Mouse (Mus musculus): ENCODE results near the gene Tmem174.
A peak's percentile ranks its signal among the peaks of the same experiment; 100 is the strongest.

The Tmem174 gene

DNA sequence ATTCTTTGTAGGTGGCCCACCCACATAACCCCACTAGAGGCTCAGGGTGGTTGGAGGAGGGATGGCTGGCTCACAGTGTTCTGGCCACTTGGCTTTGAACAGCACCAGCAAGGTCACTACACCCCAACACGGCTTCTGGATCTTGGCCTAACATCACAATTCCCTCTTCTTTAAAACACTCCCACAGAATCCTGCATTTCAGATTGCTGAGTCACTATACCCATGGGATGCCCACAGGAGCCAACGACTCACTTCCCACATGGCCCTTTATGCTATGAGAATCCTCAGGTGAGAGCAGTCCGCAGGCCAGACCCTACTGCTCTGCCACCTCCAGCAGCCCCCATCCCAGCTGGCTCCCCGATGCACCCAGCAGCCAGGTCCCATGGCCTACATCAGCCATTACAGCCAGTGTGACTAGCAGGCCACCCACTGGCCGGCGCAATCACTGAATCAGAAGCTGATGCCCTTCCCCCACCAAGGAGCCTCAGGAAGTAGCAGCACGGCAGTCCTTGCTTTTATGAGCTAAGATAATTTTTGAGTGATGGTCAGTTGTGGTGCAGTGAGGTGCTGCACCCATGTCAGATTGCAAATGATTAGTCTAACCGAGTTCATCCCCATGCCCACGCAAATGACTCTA lies 4.8 kb downstream of the Tmem174 start:
- peak in 1 of 2 experiments; percentile 57 for DNase-seq

DNA sequence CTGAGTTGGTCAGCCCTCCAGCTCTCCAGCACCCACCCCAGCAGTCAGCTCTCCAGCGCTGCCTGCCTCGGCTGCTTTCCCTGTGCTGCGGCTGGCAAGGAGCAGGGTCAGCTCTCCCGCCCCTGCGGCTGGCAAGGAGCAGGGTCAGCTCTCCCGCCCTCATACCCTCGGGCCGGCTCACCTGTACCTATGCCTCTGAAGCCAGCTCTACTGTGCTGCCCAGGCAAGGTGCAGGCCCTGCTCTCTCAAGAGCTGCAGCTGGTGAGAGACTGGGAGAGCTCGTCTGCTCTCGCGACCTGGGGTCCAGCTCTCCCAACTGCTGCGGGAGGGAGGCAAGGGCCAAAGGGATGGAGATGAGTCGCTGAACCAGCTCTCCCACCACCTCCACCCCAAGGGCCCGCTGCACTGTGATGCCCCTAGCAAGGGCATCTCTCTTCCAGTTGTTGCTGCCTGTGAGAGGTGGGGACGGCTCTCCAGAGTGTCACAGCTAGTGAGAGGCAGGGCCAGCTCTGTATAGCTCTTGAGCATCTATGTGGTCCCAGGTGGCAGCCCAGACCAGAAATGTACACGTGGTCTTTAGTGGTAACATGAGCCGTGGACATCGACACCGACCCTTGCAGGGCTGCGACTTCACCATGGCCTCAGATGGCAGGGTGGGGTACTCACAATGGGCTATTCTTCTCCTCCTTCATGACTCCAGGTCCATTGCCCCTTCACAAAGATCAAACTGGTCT lies 5.9 kb downstream of the Tmem174 start:
- DNase-seq = peak in 1 of 2 experiments; percentile 57

DNA sequence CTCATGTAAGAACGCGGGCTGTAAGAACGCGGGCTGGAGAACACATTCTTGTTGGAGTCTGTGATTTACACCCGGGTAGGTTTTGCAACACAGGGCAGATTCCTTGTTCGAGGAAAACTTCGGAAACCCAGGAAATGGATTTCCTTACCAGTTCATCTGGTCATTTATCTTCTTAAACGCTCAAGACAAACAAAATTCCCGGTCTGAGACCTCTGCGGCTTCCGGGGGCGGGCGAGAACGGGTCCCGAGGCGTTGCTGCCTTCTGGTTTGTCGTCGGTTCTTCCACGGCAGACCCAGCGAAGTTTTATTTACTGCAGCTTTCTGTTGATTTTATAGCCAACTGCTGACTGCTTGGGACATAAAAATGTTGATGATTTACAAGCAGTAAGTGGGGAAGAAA lies 10.5 kb downstream of the Tmem174 start:
- DNase-seq = peak; percentile 64 to 66

GRCm38 (mm10) chr13:98624506-98624905 lies 12.7 kb downstream of the Tmem174 start:
- no peak for DNase-seq

- DNase-seq = no peak
These were observed 14.2 kb downstream of the Tmem174 start for GRCm38 (mm10) chr13:98622881-98623549.

DNA sequence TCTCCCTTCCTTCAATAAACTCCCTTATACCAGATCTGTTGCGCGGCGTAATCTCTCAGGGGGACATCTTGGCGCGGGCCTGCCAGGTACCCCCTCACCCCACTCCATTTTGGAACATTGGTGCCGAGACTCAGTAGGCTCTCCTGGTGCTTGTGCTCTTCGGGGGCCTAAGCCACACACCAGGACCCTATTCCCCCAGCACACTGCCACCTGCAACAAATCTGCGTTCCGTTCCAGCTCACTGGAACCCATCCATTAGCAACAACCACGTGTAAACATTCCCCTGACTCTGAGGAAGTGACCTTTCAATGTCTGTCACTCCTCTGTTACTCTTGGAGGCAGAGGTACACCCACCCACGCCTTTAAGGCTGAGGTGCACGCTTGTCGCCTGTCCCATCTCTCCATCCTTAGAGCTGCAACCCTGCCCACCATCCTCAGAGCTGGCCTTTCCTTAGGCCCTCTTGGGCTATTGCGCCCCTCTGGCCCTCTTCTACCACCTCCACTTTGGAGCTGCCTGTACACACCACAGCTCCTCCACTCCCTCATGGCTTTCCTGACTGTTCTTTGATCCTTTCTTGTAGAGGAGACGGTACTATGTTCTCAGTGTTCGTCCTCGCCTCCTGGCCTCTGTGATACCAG lies 19.7 kb downstream of the Tmem174 start:
- no peak for DNase-seq

DNA sequence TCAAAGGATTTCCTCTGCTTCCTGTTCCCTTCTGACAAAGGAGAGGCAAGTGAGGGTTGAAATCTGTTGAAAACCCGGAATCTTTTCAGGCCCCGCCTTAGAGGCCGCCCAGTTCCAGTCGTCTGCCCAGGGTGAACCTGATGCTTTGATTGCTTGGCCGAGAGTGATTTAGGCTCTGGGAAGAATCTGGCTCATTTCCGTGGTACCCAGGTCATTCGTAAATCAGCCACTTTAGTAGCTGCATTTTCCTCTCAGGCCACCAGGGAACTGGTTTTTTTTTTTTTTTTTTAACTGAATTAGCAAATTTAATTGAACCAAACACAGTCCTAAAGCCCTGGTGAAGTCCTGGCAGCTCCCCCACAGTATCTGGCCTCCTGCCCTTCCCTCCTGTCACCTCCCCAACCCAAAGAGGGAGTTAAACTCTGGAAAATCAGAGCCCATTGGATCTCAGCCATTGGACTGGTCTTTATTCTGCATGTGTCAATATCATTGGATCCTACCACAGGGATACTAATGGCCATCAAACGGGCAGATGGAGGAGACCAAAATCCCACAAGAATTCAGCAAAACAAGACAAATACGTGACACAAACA lies 29.2 kb downstream of the Tmem174 start:
- peak in 1 of 2 experiments; percentile 8 for DNase-seq

GRCm38 (mm10) chr13:98603799-98604198 lies 33.4 kb downstream of the Tmem174 start:
- no peak for DNase-seq

DNA sequence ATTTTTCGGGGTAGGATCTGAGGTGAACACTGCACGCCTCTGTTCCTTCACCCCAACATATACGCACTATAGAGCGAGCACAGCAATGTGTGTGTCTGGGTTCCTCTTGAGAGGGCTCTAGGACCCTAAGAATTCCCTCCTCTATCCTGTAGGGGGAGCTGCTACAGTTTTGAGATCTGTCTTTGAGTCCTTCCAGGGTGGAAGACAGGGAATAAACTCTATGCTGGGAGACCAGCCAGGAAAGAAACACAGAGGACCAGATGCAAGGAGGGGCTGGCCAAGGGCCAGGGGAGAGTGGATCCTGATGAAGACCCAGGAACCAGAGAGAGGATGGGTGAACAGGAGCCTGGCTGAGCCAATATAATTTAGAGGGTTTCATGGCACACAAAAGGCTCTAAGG lies 40.5 kb downstream of the Tmem174 start:
- peak; percentile 45 to 46 for DNase-seq

GRCm38 (mm10) chr13:98594726-98595141 lies 42.5 kb downstream of the Tmem174 start:
- DNase-seq = peak in 1 of 2 experiments; percentile 14

DNA sequence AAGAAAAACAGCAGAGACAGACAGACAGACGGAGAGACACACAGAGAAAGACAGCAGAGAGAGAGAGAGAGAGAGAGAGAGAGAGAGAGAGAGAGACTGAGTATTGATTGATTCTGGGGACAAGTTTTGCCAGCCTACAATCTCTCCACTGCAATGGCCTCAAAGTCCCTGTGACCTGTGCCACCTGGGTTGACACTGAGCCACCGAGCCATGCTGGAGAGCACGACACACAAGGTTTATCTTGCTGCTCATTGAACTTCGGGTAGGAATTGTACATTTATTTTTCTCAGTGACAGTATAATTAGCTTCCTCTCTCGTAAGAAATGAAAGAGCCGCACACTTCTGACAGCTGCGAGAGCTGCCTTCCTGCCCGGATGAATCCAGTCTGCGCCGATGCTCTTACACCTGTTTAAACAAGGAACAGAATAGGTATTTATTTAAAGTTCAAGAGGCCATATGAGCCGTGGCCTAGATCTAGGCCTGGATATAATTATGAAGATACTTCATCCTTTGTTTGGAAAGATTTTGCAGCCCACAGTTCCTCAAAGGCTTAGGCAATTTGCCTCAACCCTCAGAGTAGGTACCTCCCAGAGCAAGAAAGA lies 43.2 kb downstream of the Tmem174 start:
- no peak for DNase-seq

- peak; percentile 48 to 58 for DNase-seq
These were observed 45.8 kb downstream of the Tmem174 start for GRCm38 (mm10) chr13:98591406-98591805.

GRCm38 (mm10) chr13:98590693-98591389 lies 46.4 kb downstream of the Tmem174 start:
- DNase-seq = no peak

GRCm38 (mm10) chr13:98589572-98589971 lies 47.6 kb downstream of the Tmem174 start:
- no peak for DNase-seq

GRCm38 (mm10) chr13:98588951-98589501 lies 48.2 kb downstream of the Tmem174 start:
- DNase-seq = peak; percentile 85 to 92

GRCm38 (mm10) chr13:98588480-98588879 lies 48.7 kb downstream of the Tmem174 start:
- DNase-seq = no peak

DNA sequence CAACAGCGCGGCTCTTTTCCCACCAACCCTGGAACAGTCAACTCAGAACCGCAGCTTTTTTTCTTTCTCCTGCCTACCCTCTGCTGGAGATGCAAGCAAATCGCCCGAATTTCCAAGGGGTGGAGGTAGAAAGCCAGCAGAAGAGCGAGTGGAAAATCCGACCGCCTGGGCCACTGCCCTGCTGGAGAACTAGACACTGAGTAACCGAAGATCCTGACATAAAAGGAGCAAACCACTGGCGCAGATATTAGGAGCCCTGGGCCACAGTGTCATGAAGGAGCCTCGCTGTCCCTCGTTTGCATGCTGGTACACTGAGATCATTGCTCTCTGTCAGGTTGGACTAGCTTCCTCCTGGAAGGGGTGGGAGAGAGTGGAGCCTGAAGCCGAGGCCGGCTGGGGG lies 49.6 kb downstream of the Tmem174 start:
- peak in 1 of 2 experiments; percentile 37 for DNase-seq

GRCm38 (mm10) chr13:98586817-98587575 lies 50.2 kb downstream of the Tmem174 start:
- DNase-seq = peak in 1 of 2 experiments; percentile 51
